Mouse (Mus musculus): ENCODE measurements around the gene Mrpl30. TPM values are rescaled to one million over a fixed set of nuclear protein-coding genes. Genes with fewer than 3 reads are reported as not detected.

Mrpl30 gene
- polyA plus RNA-seq, 1 experiment, result 109 TPM

- no peak overlapping the region for H3K27ac ChIP-seq (ENCODE audit: insufficient read depth, low read depth, low read length)
- TF ChIP-seq POLR2A (IDR thresholded peaks at IDR 0.05; ENCODE audit: borderline replicate concordance, low read depth, low read length), result no peak
- TF ChIP-seq CTCF (IDR thresholded peaks at IDR 0.05; ENCODE audit: low read depth, low read length), result no peak
Measured at GRCm38 (mm10) chr1:37894606-37895005, 4.3 kb downstream of the Mrpl30 start.

GRCm38 (mm10) chr1:37899816-37900215 is 9.5 kb downstream of the Mrpl30 start:
- H3K4me3 ChIP-seq (ENCODE audit: insufficient read depth, low read length), result no peak overlapping the region
- TF ChIP-seq POLR2A (IDR thresholded peaks at IDR 0.05; ENCODE audit: borderline replicate concordance, low read depth, low read length) (no peak), CTCF (IDR thresholded peaks at IDR 0.05; ENCODE audit: low read depth, low read length) (no peak)
- H3K27ac ChIP-seq (ENCODE audit: insufficient read depth, low read depth, low read length), result no peak overlapping the region
- peaks cover 11% of the 10 kb centered on the region for H3K4me1 ChIP-seq (ENCODE audit: control insufficient read depth, insufficient read depth, low read length)

More at GRCm38 (mm10) chr1:37894606-37895005, 4.3 kb downstream of the Mrpl30 start:
- no peak overlapping the region for H3K4me3 ChIP-seq (ENCODE audit: insufficient read depth, low read length)
- peaks cover 17% of the 10 kb centered on the region for H3K4me1 ChIP-seq (ENCODE audit: control insufficient read depth, insufficient read depth, low read length)

- TF ChIP-seq POLR2A (IDR thresholded peaks at IDR 0.05; ENCODE audit: borderline replicate concordance, low read depth, low read length), result no peak
- TF ChIP-seq CTCF (IDR thresholded peaks at IDR 0.05; ENCODE audit: low read depth, low read length), result no peak
- Histone ChIP-seq H3K4me3 (ENCODE audit: insufficient read depth, low read length) (no peak overlapping the region), H3K27ac (ENCODE audit: insufficient read depth, low read depth, low read length) (no peak overlapping the region), H3K4me1 (ENCODE audit: control insufficient read depth, insufficient read depth, low read length) (peaks cover 15% of the 10 kb centered on the region)
Measured at GRCm38 (mm10) chr1:37900288-37900687, 10.0 kb downstream of the Mrpl30 start.

- TF ChIP-seq CTCF (IDR thresholded peaks at IDR 0.05; ENCODE audit: low read depth, low read length) (peak; percentile 32; the same call in 1 of the 2 replicates), POLR2A (IDR thresholded peaks at IDR 0.05; ENCODE audit: borderline replicate concordance, low read depth, low read length) (no peak)
- Histone ChIP-seq H3K4me1 (ENCODE audit: control insufficient read depth, insufficient read depth, low read length) (peaks cover 21% of the 10 kb centered on the region), H3K4me3 (ENCODE audit: insufficient read depth, low read length) (no peak overlapping the region), H3K27ac (ENCODE audit: insufficient read depth, low read depth, low read length) (no peak overlapping the region)
Measured at GRCm38 (mm10) chr1:37903178-37903577, 12.9 kb downstream of the Mrpl30 start.

- Histone ChIP-seq H3K27ac (ENCODE audit: insufficient read depth, low read depth, low read length) (no peak overlapping the region), H3K4me1 (ENCODE audit: control insufficient read depth, insufficient read depth, low read length) (no peaks in the 10 kb centered on the region), H3K4me3 (ENCODE audit: insufficient read depth, low read length) (no peak overlapping the region)
- TF ChIP-seq POLR2A (IDR thresholded peaks at IDR 0.05; ENCODE audit: borderline replicate concordance, low read depth, low read length) (no peak), CTCF (IDR thresholded peaks at IDR 0.05; ENCODE audit: low read depth, low read length) (no peak)
Measured at GRCm38 (mm10) chr1:37912751-37913150, 22.5 kb downstream of the Mrpl30 start.

GRCm38 (mm10) chr1:37916393-37916792 is 26.1 kb downstream of the Mrpl30 start, which contains the start of gene Lyg2:
Gene Lyg2, minus strand, starts transcription at chr1:37916493.
- TF ChIP-seq CTCF (IDR thresholded peaks at IDR 0.05; ENCODE audit: low read depth, low read length), result no peak
- TF ChIP-seq POLR2A (IDR thresholded peaks at IDR 0.05; ENCODE audit: borderline replicate concordance, low read depth, low read length), result no peak
- Histone ChIP-seq H3K4me3 (ENCODE audit: insufficient read depth, low read length) (no peak within 1 kb of the TSS), H3K4me1 (ENCODE audit: control insufficient read depth, insufficient read depth, low read length) (no peaks in the 10 kb centered on the region), H3K27ac (ENCODE audit: insufficient read depth, low read depth, low read length) (no peak within 1 kb of the TSS)

- H3K4me3 ChIP-seq (ENCODE audit: insufficient read depth, low read length), result no peak overlapping the region
- TF ChIP-seq CTCF (IDR thresholded peaks at IDR 0.05; ENCODE audit: low read depth, low read length) (no peak), POLR2A (IDR thresholded peaks at IDR 0.05; ENCODE audit: borderline replicate concordance, low read depth, low read length) (no peak)
- no peak overlapping the region for H3K27ac ChIP-seq (ENCODE audit: insufficient read depth, low read depth, low read length)
- H3K4me1 ChIP-seq (ENCODE audit: control insufficient read depth, insufficient read depth, low read length), result no peaks in the 10 kb centered on the region
Measured at GRCm38 (mm10) chr1:37917666-37918065, 27.4 kb downstream of the Mrpl30 start.

GRCm38 (mm10) chr1:37918096-37918495 is 27.8 kb downstream of the Mrpl30 start:
- Histone ChIP-seq H3K4me1 (ENCODE audit: control insufficient read depth, insufficient read depth, low read length) (no peaks in the 10 kb centered on the region), H3K27ac (ENCODE audit: insufficient read depth, low read depth, low read length) (no peak overlapping the region), H3K4me3 (ENCODE audit: insufficient read depth, low read length) (no peak overlapping the region)
- no peak for TF ChIP-seq CTCF (IDR thresholded peaks at IDR 0.05; ENCODE audit: low read depth, low read length)
- no peak for TF ChIP-seq POLR2A (IDR thresholded peaks at IDR 0.05; ENCODE audit: borderline replicate concordance, low read depth, low read length)

- Histone ChIP-seq H3K27ac (ENCODE audit: insufficient read depth, low read depth, low read length) (no peak overlapping the region), H3K4me3 (ENCODE audit: insufficient read depth, low read length) (no peak overlapping the region), H3K4me1 (ENCODE audit: control insufficient read depth, insufficient read depth, low read length) (no peaks in the 10 kb centered on the region)
- TF ChIP-seq POLR2A (IDR thresholded peaks at IDR 0.05; ENCODE audit: borderline replicate concordance, low read depth, low read length), result no peak
- no peak for TF ChIP-seq CTCF (IDR thresholded peaks at IDR 0.05; ENCODE audit: low read depth, low read length)
Measured at GRCm38 (mm10) chr1:37922536-37922935, 32.3 kb downstream of the Mrpl30 start.

- Histone ChIP-seq H3K4me1 (ENCODE audit: control insufficient read depth, insufficient read depth, low read length) (no peaks in the 10 kb centered on the region), H3K4me3 (ENCODE audit: insufficient read depth, low read length) (no peak overlapping the region), H3K27ac (ENCODE audit: insufficient read depth, low read depth, low read length) (no peak overlapping the region)
- no peak for TF ChIP-seq CTCF (IDR thresholded peaks at IDR 0.05; ENCODE audit: low read depth, low read length)
Measured at GRCm38 (mm10) chr1:37925971-37926370, 35.7 kb downstream of the Mrpl30 start.

- Histone ChIP-seq H3K27ac (ENCODE audit: insufficient read depth, low read depth, low read length) (no peak overlapping the region), H3K4me1 (ENCODE audit: control insufficient read depth, insufficient read depth, low read length) (no peaks in the 10 kb centered on the region), H3K4me3 (ENCODE audit: insufficient read depth, low read length) (no peak overlapping the region)
- TF ChIP-seq POLR2A (IDR thresholded peaks at IDR 0.05; ENCODE audit: borderline replicate concordance, low read depth, low read length), result no peak
- no peak for TF ChIP-seq CTCF (IDR thresholded peaks at IDR 0.05; ENCODE audit: low read depth, low read length)
Measured at GRCm38 (mm10) chr1:37931806-37932205, 41.5 kb downstream of the Mrpl30 start.

Other genes with a start within 250 kb of the Mrpl30 start
- 0.20 TPM in 1 of 2 replicates, not detected in the other for gene 2010300C02Rik, start 170.4 kb upstream of the Mrpl30 start, polyA plus RNA-seq (2012; ENCODE audit: insufficient read depth, insufficient read length, missing spikeins)
- gene Tsga10, start 24.0 kb upstream of the Mrpl30 start, polyA plus RNA-seq (2012; ENCODE audit: insufficient read depth, insufficient read length, missing spikeins), result 11.6 and 14.6 TPM in 2 replicates
- gene Lipt1, start 18.7 kb upstream of the Mrpl30 start, polyA plus RNA-seq (2012; ENCODE audit: insufficient read depth, insufficient read length, missing spikeins), result 0.55 and 2.0 TPM in 2 replicates
- gene Mitd1, start 66 bp upstream of the Mrpl30 start, polyA plus RNA-seq (2012; ENCODE audit: insufficient read depth, insufficient read length, missing spikeins), result 29.7 and 33.5 TPM in 2 replicates
- gene Lyg2, start 26.0 kb downstream of the Mrpl30 start, polyA plus RNA-seq (2012; ENCODE audit: insufficient read depth, insufficient read length, missing spikeins), result not detected in 2 replicates
- gene Lyg1, start 67.3 kb downstream of the Mrpl30 start, polyA plus RNA-seq (2012; ENCODE audit: insufficient read depth, insufficient read length, missing spikeins), result not detected in 2 replicates
- gene Txndc9, start 107.4 kb downstream of the Mrpl30 start, polyA plus RNA-seq (2012; ENCODE audit: insufficient read depth, insufficient read length, missing spikeins), result 81.8 and 82.9 TPM in 2 replicates
- 54.2 and 58.2 TPM in 2 replicates for gene Eif5b, start 107.5 kb downstream of the Mrpl30 start, polyA plus RNA-seq (2012; ENCODE audit: insufficient read depth, insufficient read length, missing spikeins)
- 12.0 and 13.4 TPM in 2 replicates for gene Rev1, start 239.3 kb downstream of the Mrpl30 start, polyA plus RNA-seq (2012; ENCODE audit: insufficient read depth, insufficient read length, missing spikeins)